Mouse (Mus musculus) monocyte, adult 5-6 weeks (primary cell): ENCODE results near the gene Arid5a. TPM values are rescaled to one million over a fixed set of nuclear protein-coding genes. Genes with fewer than 3 reads are reported as not detected.

Experiments used
- ATAC-seq: fragments of 153-309, 156-312 bp; replicated peaks from 2 replicates; pipeline ENCODE4 v1.8.0; 2017; ENCODE audit warnings: mild to moderate bottlenecking; ENCODE audit not compliant: low TSS enrichment, insufficient number of reproducible peaks, severe bottlenecking, poor library complexity, low FRiP score
- total RNA-seq: library from RNA; stranded (forward); fragments of 200-1000, 200-491, 200-594 nt; gene quantifications from 3 replicates; pipeline ENCODE4 v1.2.3, GENCODE M21; 2017

Gene Arid5a
- 47.3 to 80.2 TPM (median 65.0 TPM) in 3 replicates for total RNA-seq

- peak; percentile 57 for ATAC-seq
Measured at GRCm38 (mm10) chr1:36307495-36308280, at the start of gene Arid5a. Gene Arid5a, plus strand, starts transcription at chr1:36307733.

- no peak for ATAC-seq
Measured at GRCm38 (mm10) chr1:36258631-36259030, 48.9 kb upstream of the Arid5a start.

GRCm38 (mm10) chr1:36259281-36259680 lies 48.3 kb upstream of the Arid5a start:
- no peak for ATAC-seq

- no peak for ATAC-seq
Measured at GRCm38 (mm10) chr1:36260418-36260817, 47.1 kb upstream of the Arid5a start.

GRCm38 (mm10) chr1:36261708-36262504 lies 45.6 kb upstream of the Arid5a start:
- ATAC-seq, result peak; percentile 83

GRCm38 (mm10) chr1:36263833-36264488 lies 43.6 kb upstream of the Arid5a start:
- ATAC-seq, result peak; percentile 85

- no peak for ATAC-seq
Measured at GRCm38 (mm10) chr1:36266293-36266692, 41.2 kb upstream of the Arid5a start.

- ATAC-seq, result no peak
Measured at GRCm38 (mm10) chr1:36267595-36267994, 39.9 kb upstream of the Arid5a start.

- no peak for ATAC-seq
Measured at GRCm38 (mm10) chr1:36269121-36269795, 38.3 kb upstream of the Arid5a start.

- ATAC-seq, result peak; percentile 44
Measured at GRCm38 (mm10) chr1:36270666-36271065, 36.9 kb upstream of the Arid5a start.

GRCm38 (mm10) chr1:36271516-36272230 lies 35.9 kb upstream of the Arid5a start:
- ATAC-seq, result peak; percentile 11; the same call in 1 of the 2 replicates

GRCm38 (mm10) chr1:36272546-36272945 lies 35.0 kb upstream of the Arid5a start:
- peak; percentile 7; the same call in 1 of the 2 replicates for ATAC-seq

GRCm38 (mm10) chr1:36273288-36273687 lies 34.2 kb upstream of the Arid5a start:
- peak; percentile 72 for ATAC-seq

- ATAC-seq, result no peak
Measured at GRCm38 (mm10) chr1:36274455-36274854, 33.1 kb upstream of the Arid5a start, which contains the start of gene Neurl3. Gene Neurl3, minus strand, starts transcription at chr1:36274679.

GRCm38 (mm10) chr1:36275635-36276389 lies 31.7 kb upstream of the Arid5a start:
- ATAC-seq, result no peak

- ATAC-seq, result 0 out of 2 replicates have a peak, but pooled peaks have one; percentile 24
Measured at GRCm38 (mm10) chr1:36277267-36278060, 30.1 kb upstream of the Arid5a start.

GRCm38 (mm10) chr1:36279202-36279601 lies 28.3 kb upstream of the Arid5a start:
- ATAC-seq, result peak; percentile 66
